Mouse (Mus musculus) CD4-positive, CD25-positive, alpha-beta regulatory T cell, adult 2 months (primary cell): ENCODE measurements around the gene 5430419D17Rik.

Source experiments
- DNase-seq: peaks from one replicate; pipeline ENCODE4 v3.0.0-alpha.2; 2012; ENCODE audit warnings: low read depth, low spot score

The 5430419D17Rik gene

GRCm38 (mm10) chr7:131317587-131317986, 143.4 kb downstream of the 5430419D17Rik start:
- DNase-seq, result no peak

- DNase-seq, result no peak
Observed at GRCm38 (mm10) chr7:131318340-131318739, 144.1 kb downstream of the 5430419D17Rik start.

GRCm38 (mm10) chr7:131322192-131322591, 148.0 kb downstream of the 5430419D17Rik start, which contains the start of gene Cuzd1:
Cuzd1 (minus strand) TSS chr7:131322292.
- DNase-seq, result no peak

- DNase-seq, result no peak
Observed at GRCm38 (mm10) chr7:131327054-131327453, 152.9 kb downstream of the 5430419D17Rik start.

- no peak for DNase-seq
Observed at GRCm38 (mm10) chr7:131329416-131329815, 155.2 kb downstream of the 5430419D17Rik start, which contains the start of gene Fam24b. Fam24b (minus strand) TSS chr7:131329516.

GRCm38 (mm10) chr7:131331688-131332087, 157.5 kb downstream of the 5430419D17Rik start:
- no peak for DNase-seq

- DNase-seq, result no peak
Observed at GRCm38 (mm10) chr7:131333564-131333963, 159.4 kb downstream of the 5430419D17Rik start, which contains the start of gene Fam24a. Fam24a (plus strand) TSS chr7:131333864.

- no peak for DNase-seq
Observed at GRCm38 (mm10) chr7:131337502-131338068, 163.4 kb downstream of the 5430419D17Rik start.

- DNase-seq, result no peak
Observed at GRCm38 (mm10) chr7:131345856-131346541, 171.8 kb downstream of the 5430419D17Rik start.
